Mouse (Mus musculus): Measurements from ENCODE around the gene Ccdc148. TPM values are rescaled to one million over a fixed set of nuclear protein-coding genes. Genes with fewer than 3 reads are reported as not detected.

Ccdc148 gene
- total RNA-seq, 4 experiments from 2014 or later = 12.4 to 16.4 (median 14.4) TPM

DNA sequence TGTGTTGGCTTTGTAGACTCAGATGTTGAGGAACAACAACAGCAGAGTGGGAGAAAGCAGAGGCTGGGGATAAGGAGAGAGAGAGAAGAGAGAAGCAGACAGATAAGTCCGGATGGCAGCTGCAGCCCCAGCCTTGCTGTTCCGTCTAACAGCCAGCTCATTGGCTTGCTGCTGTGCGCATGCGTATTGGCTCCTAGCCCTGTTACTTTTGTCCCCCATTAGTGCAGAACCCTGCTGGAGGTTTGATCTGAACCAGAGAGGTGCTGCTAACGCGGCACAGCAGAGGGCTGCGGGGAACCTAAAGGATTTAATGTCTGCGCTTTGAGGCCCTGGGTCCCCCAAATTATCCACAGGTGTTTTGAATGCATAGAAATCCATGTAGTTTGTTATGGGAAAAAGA is 373.8 kb downstream of the Ccdc148 start:
- no peak for DNase-seq (ENCODE audit: low spot score in 2 of 2)

DNA sequence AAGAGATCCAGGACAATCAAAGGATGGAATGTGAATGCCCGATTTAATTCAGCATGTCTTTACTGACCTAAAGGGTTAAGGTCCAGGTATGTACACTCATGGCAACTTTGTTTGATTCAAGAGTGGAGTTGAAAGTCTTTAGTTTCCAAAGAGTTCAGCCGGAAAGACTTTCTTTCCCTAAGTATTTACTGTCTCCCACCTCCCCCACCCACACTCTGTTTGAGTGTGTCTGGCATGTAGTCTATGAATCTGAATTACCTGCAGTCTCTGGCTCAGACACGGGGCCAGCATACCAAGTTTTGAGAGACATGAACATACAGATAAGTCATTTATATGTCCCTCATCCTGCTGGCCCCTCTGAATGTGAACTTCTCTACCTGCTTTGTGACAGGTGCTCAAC is 374.3 kb downstream of the Ccdc148 start:
- no peak for DNase-seq (ENCODE audit: low spot score in 2 of 2)

DNA sequence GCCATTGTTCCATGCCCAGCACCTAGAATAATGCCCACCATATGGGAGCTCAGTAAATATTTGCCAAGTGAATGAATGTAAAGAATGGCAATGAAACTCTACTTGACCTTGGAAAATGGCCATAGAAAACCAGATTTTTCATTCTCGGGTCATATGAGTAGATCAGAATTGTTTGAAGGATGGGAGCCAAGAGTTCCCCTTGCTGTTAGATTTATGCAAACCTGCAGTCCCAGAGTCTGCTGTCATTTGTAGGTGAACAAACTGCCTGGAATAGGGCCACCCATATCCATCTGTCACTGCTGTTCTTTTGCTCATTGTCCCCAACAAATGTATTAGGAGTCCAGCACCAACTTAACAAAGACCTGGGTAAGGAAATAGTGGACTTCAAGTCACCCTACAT is 377.0 kb downstream of the Ccdc148 start:
- DNase-seq (ENCODE audit: low spot score in 2 of 2) = no peak

DNA sequence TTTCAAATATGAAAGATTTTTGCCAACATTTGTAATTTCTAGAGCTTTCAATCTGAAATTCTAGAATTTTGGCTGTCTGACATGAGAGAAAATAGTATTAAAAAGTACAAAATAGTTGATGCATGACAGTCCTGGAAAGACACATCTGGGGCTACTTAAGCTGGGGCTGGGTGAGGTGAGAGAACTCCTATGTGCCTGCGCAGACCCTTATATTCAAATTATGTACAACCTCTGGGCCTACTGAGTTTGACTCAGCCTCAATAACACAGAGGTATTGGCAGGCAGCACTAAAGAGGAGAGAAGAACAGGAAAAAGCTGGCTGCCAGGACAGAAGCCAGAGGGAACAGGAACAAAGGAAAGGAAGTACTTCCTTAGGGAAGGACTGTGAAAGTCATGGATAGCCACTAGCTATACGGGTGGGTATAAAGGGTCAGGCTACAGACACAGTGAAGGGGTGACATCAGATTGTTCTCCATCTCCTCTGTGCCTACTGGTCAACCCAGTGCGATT is 381.4 kb downstream of the Ccdc148 start:
- DNase-seq (ENCODE audit: low spot score in 2 of 2) = no peak

DNA sequence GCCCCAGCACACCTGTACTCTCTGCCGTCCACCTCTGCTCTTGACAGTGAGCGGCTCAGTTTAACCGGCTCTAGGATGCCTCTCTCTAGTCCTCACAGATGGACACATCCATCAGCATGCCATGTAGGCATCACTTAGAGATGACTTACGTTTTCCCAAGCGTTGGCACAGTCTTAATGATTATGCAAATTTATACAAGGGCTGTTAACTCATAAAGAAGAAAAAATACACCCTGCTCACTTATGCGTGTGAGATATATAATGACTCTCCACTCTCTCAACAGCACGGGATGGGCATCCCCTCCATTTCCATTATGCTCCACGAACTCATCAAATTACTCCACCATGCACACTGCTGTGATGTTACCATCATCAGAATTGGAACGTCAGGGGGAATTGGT is 386.6 kb downstream of the Ccdc148 start:
- no peak for DNase-seq (ENCODE audit: low spot score in 2 of 2)

Other genes starting within 250 kb of the Ccdc148 start
- gene Pkp4, start 167 bp upstream of the Ccdc148 start, total RNA-seq (2022) = 100 to 1,000 TPM; 223 to 274 (median 244) TPM